Mouse (Mus musculus): ENCODE data around the gene Slc38a7.
"Not testable (repeated sequence)": the region's sequence is repeated elsewhere in the genome, so short reads cannot be mapped to it uniquely, and the experiment has no call there.

Slc38a7 gene

GRCm38 (mm10) chr8:95848734-95849464 lies 4.4 kb downstream of the Slc38a7 start:
- no peak for DNase-seq

GRCm38 (mm10) chr8:95848061-95848551 lies 5.2 kb downstream of the Slc38a7 start:
- DNase-seq = no peak

GRCm38 (mm10) chr8:95845026-95845425 lies 8.3 kb downstream of the Slc38a7 start:
- DNase-seq = no peak

- DNase-seq = no peak
Measured at GRCm38 (mm10) chr8:95843968-95844367, 9.4 kb downstream of the Slc38a7 start.

GRCm38 (mm10) chr8:95841436-95841835 lies 11.9 kb downstream of the Slc38a7 start:
- no peak for DNase-seq

GRCm38 (mm10) chr8:95839289-95839688 lies 14.1 kb downstream of the Slc38a7 start:
- no peak for DNase-seq

GRCm38 (mm10) chr8:95837266-95837665 lies 16.1 kb downstream of the Slc38a7 start:
- no peak for DNase-seq

- no peak for DNase-seq
Measured at GRCm38 (mm10) chr8:95835891-95836290, 17.4 kb downstream of the Slc38a7 start.

GRCm38 (mm10) chr8:95833435-95833984 lies 19.8 kb downstream of the Slc38a7 start:
- peak; percentile 47 for DNase-seq

- DNase-seq = peak; percentile 87
Measured at GRCm38 (mm10) chr8:95832603-95833434, 20.5 kb downstream of the Slc38a7 start.

- no peak for DNase-seq
Measured at GRCm38 (mm10) chr8:95830144-95830543, 23.2 kb downstream of the Slc38a7 start.

- not testable (repeated sequence) for DNase-seq
Measured at GRCm38 (mm10) chr8:95825162-95825561, 28.2 kb downstream of the Slc38a7 start, which contains the start of gene Sap18b. Gene Sap18b (plus strand): TSS chr8:95825346.

- DNase-seq = no peak
Measured at GRCm38 (mm10) chr8:95822699-95823098, 30.6 kb downstream of the Slc38a7 start.

- DNase-seq = no peak
Measured at GRCm38 (mm10) chr8:95822096-95822495, 31.2 kb downstream of the Slc38a7 start.

GRCm38 (mm10) chr8:95821266-95821665 lies 32.1 kb downstream of the Slc38a7 start:
- no peak for DNase-seq

GRCm38 (mm10) chr8:95818211-95818610 lies 35.1 kb downstream of the Slc38a7 start:
- DNase-seq = no peak

GRCm38 (mm10) chr8:95817597-95817996 lies 35.7 kb downstream of the Slc38a7 start:
- no peak for DNase-seq

GRCm38 (mm10) chr8:95816044-95816708 lies 37.2 kb downstream of the Slc38a7 start:
- no peak for DNase-seq

- DNase-seq = no peak
Measured at GRCm38 (mm10) chr8:95810184-95810591, 43.2 kb downstream of the Slc38a7 start.

- DNase-seq = no peak
Measured at GRCm38 (mm10) chr8:95809116-95809515, 44.2 kb downstream of the Slc38a7 start.

- DNase-seq = no peak
Measured at GRCm38 (mm10) chr8:95808631-95809030, 44.7 kb downstream of the Slc38a7 start.

- peak; percentile 95 for DNase-seq
Measured at GRCm38 (mm10) chr8:95807861-95808260, 45.5 kb downstream of the Slc38a7 start.

GRCm38 (mm10) chr8:95807331-95807843 lies 46.0 kb downstream of the Slc38a7 start, which contains the start of gene Cnot1:
Gene Cnot1 (minus strand): TSS chr8:95807464.
- peak; percentile 97 for DNase-seq

Data from kidney, postnatal 14 days (tissue).